Mouse (Mus musculus): ENCODE results near the gene Ralgds.

- TF ChIP-seq CTCF (IDR thresholded peaks at IDR 0.05; ENCODE audit: borderline replicate concordance, insufficient read depth, low read length) (no peak), POLR2A (IDR thresholded peaks at IDR 0.05; ENCODE audit: low read depth, low read length) (no peak)
Observed at GRCm38 (mm10) chr2:28521571-28522151, 8.7 kb downstream of the Ralgds start.
